Mouse (Mus musculus) kidney, adult 11 months (tissue): ENCODE data around the gene Olfr356.

ENCODE experiments used
- DNase-seq: peaks from one replicate; pipeline ENCODE4 v3.0.0; 2022

Olfr356 gene

GRCm38 (mm10) chr2:36936821-36937220 is at the start of gene Olfr356:
TSS of gene Olfr356 (plus strand) at chr2:36937121.
- DNase-seq = no peak

DNA sequence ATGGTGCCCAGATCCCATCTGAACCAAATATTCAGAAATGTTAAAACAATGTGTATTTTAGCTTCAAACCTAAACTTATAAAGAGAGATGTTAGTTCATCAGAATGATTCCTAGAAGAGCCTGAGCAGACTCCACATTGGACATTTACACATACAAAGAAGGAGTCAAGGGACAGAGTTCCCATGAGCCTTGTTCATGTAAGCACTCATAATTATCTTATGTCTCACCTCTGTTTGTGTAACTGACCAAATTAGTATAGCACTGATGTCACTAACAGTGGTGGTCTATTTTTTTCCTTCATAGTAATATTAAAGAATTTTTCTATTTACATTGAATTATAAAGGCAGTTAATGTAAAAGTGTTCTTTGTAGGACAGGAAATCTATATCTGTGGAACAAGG is 44.1 kb upstream of the Olfr356 start, which contains the start of gene Olfr353:
TSS of gene Olfr353 (minus strand) at position 101 of the 400 bp plus-strand sequence.
- no peak for DNase-seq

DNA sequence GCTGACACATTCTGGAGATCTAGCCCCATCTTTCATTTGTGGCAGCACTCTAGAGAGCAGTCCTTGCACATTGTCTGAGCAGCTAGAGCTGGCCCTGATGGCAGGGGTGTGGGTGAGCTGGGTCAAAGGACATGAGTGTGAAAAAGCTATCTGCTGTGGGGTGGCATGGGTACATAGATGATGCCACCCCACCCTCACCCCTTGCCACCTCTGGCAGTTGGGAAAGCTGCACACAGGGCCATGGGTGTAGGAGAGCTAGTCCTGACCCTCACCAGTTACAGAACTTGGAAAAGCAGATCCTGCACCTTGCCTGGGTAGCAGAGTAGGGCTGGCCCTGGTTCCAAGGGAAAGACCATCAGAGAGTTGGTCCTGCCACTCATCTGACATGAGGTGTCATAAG is 39.8 kb upstream of the Olfr356 start:
- DNase-seq = no peak

DNA sequence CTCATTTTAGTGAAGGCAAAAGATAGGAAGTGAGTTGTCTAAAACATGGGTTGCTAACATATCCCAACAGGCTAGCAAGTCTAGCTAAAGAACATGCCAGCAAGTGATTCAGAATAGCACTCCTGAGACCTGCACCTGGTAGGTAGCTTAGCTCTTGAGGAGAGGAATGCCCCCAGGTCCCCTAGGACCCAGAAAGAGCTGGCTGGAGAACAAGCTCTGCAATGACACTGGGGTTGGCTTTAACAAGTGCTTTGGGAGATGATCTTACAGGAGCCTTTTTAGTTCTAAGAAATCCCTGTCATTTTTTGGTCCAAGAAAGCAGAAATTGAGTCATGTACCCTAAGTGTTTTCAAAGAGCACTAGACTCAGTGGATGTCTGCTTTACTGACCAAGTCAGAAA is 31.5 kb upstream of the Olfr356 start, which contains the start of gene Olfr354:
TSS of gene Olfr354 (plus strand) at position 301 of the 400 bp plus-strand sequence.
- no peak for DNase-seq

- DNase-seq = no peak
These were observed 8.1 kb upstream of the Olfr356 start, which contains the start of gene Olfr355 for GRCm38 (mm10) chr2:36928797-36929196. TSS of gene Olfr355 (minus strand) at chr2:36928897.
